Mouse (Mus musculus): ENCODE results near the gene Mndal. TPM values are rescaled to one million over a fixed set of nuclear protein-coding genes. Genes with fewer than 3 reads are reported as not detected.
"Not testable (repeated sequence)": the region's sequence is repeated elsewhere in the genome, so short reads cannot be mapped to it uniquely, and the experiment has no call there.

Gene Mndal
- polyA plus RNA-seq (2015; fragmentation: Nextera tagmentation; extraction: Ambion mirVana) = 4.4 and 7.2 TPM in 2 replicates

GRCm38 (mm10) chr1:173941924-173942779, at the start of gene Mndal, which contains the start of gene Ifi203:
TSS of gene Mndal (minus strand) at chr1:173942491.
TSS of gene Ifi203 (minus strand) at chr1:173942672.
- not testable (repeated sequence) for H3K4me3 ChIP-seq; H3K36me3 ChIP-seq; H3K4me2 ChIP-seq; H3K9ac ChIP-seq; ATAC-seq (replicated peaks; ENCODE audit: insufficient number of reproducible peaks, insufficient read depth, low FRiP score, low read depth); H3K27ac ChIP-seq; H3K27me3 ChIP-seq; H3K9me3 ChIP-seq (replicated peaks); H3K4me1 ChIP-seq (replicated peaks)
- 65% methylated on average over 3 of the region's 3 CpGs for WGBS

GRCm38 (mm10) chr1:173982694-173983305, 40.5 kb upstream of the Mndal start, which contains the start of gene Ifi202b:
TSS of gene Ifi202b (minus strand) at chr1:173982744.
- H3K9ac ChIP-seq; H3K27ac ChIP-seq; H3K9me3 ChIP-seq (replicated peaks); H3K4me2 ChIP-seq; ATAC-seq (replicated peaks; ENCODE audit: insufficient number of reproducible peaks, insufficient read depth, low FRiP score, low read depth); H3K4me3 ChIP-seq; H3K27me3 ChIP-seq; H3K4me1 ChIP-seq (replicated peaks); H3K36me3 ChIP-seq: not testable (repeated sequence)
- WGBS = 77% methylated on average over 6 of the region's 6 CpGs

- H3K36me3 ChIP-seq; H3K9me3 ChIP-seq (replicated peaks); H3K27ac ChIP-seq; H3K4me1 ChIP-seq (replicated peaks); H3K9ac ChIP-seq; H3K4me2 ChIP-seq; H3K27me3 ChIP-seq; H3K4me3 ChIP-seq: not testable (repeated sequence)
- ATAC-seq (replicated peaks; ENCODE audit: insufficient number of reproducible peaks, insufficient read depth, low FRiP score, low read depth) = 0 out of 2 replicates have a peak, but pooled peaks have one; percentile 14
- 16% methylated on average over 3 of the region's 3 CpGs for WGBS
Measured at GRCm38 (mm10) chr1:173981038-173981437, 38.7 kb upstream of the Mndal start.

- no peaks in the 10 kb centered on the region for H3K27me3 ChIP-seq
- H3K4me2 ChIP-seq = no peak overlapping the region
- H3K9me3 ChIP-seq (replicated peaks) = no peaks in the 10 kb centered on the region
- H3K27ac ChIP-seq = no peak overlapping the region
- no peak for ATAC-seq (replicated peaks; ENCODE audit: insufficient number of reproducible peaks, insufficient read depth, low FRiP score, low read depth)
- H3K9ac ChIP-seq = no peak overlapping the region
- H3K4me1 ChIP-seq (replicated peaks) = peaks cover 3% of the 10 kb centered on the region; the same call in 1 of the 2 replicates
- no peaks in the 10 kb centered on the region for H3K36me3 ChIP-seq
- no peak overlapping the region for H3K4me3 ChIP-seq
Measured at GRCm38 (mm10) chr1:173977622-173978021, 35.3 kb upstream of the Mndal start.

- H3K4me2 ChIP-seq = no peak overlapping the region
- H3K4me3 ChIP-seq = no peak overlapping the region
- H3K27ac ChIP-seq = no peak overlapping the region
- no peaks in the 10 kb centered on the region for H3K4me1 ChIP-seq (replicated peaks)
- ATAC-seq (replicated peaks; ENCODE audit: insufficient number of reproducible peaks, insufficient read depth, low FRiP score, low read depth) = no peak
- no peaks in the 10 kb centered on the region for H3K9me3 ChIP-seq (replicated peaks)
- H3K9ac ChIP-seq = no peak overlapping the region
- no peaks in the 10 kb centered on the region for H3K27me3 ChIP-seq
- no peaks in the 10 kb centered on the region for H3K36me3 ChIP-seq
Measured at GRCm38 (mm10) chr1:173973111-173973510, 30.8 kb upstream of the Mndal start.

GRCm38 (mm10) chr1:173961491-173961890, 19.2 kb upstream of the Mndal start:
- H3K9ac ChIP-seq, H3K27me3 ChIP-seq: not testable (repeated sequence)
- 63% methylated on average over 1 of the region's 1 CpGs for WGBS

GRCm38 (mm10) chr1:173959998-173960397, 17.7 kb upstream of the Mndal start:
- H3K9ac ChIP-seq; H3K4me2 ChIP-seq; H3K4me1 ChIP-seq (replicated peaks); H3K36me3 ChIP-seq; H3K9me3 ChIP-seq (replicated peaks); H3K27ac ChIP-seq; H3K4me3 ChIP-seq; H3K27me3 ChIP-seq; ATAC-seq (replicated peaks; ENCODE audit: insufficient number of reproducible peaks, insufficient read depth, low FRiP score, low read depth): not testable (repeated sequence)
- 57% methylated on average over 3 of the region's 3 CpGs for WGBS

More at GRCm38 (mm10) chr1:173961491-173961890, 19.2 kb upstream of the Mndal start:
- H3K4me1 ChIP-seq (replicated peaks); ATAC-seq (replicated peaks; ENCODE audit: insufficient number of reproducible peaks, insufficient read depth, low FRiP score, low read depth); H3K27ac ChIP-seq; H3K36me3 ChIP-seq; H3K4me3 ChIP-seq; H3K9me3 ChIP-seq (replicated peaks); H3K4me2 ChIP-seq: not testable (repeated sequence)

GRCm38 (mm10) chr1:173955839-173956527, 13.7 kb upstream of the Mndal start:
- ATAC-seq (replicated peaks; ENCODE audit: insufficient number of reproducible peaks, insufficient read depth, low FRiP score, low read depth); H3K27ac ChIP-seq; H3K4me2 ChIP-seq; H3K36me3 ChIP-seq; H3K4me1 ChIP-seq (replicated peaks); H3K9ac ChIP-seq; H3K4me3 ChIP-seq; H3K9me3 ChIP-seq (replicated peaks); H3K27me3 ChIP-seq: not testable (repeated sequence)
- WGBS = 58% methylated on average over 3 of the region's 3 CpGs

- H3K36me3 ChIP-seq = no peaks in the 10 kb centered on the region
- no peak overlapping the region for H3K4me3 ChIP-seq
- H3K4me2 ChIP-seq = no peak overlapping the region
- no peak overlapping the region for H3K27ac ChIP-seq
- H3K27me3 ChIP-seq = no peaks in the 10 kb centered on the region
- no peaks in the 10 kb centered on the region for H3K9me3 ChIP-seq (replicated peaks)
- no peak overlapping the region for H3K9ac ChIP-seq
- no peak for ATAC-seq (replicated peaks; ENCODE audit: insufficient number of reproducible peaks, insufficient read depth, low FRiP score, low read depth)
- 84% methylated on average over 2 of the region's 2 CpGs for WGBS
- H3K4me1 ChIP-seq (replicated peaks) = no peaks in the 10 kb centered on the region
Measured at GRCm38 (mm10) chr1:173955071-173955796, 12.9 kb upstream of the Mndal start.

GRCm38 (mm10) chr1:173953563-173953962, 11.3 kb upstream of the Mndal start:
- no peaks in the 10 kb centered on the region for H3K27me3 ChIP-seq
- H3K9ac ChIP-seq = no peak overlapping the region
- WGBS = 74% methylated on average over 1 of the region's 1 CpGs
- no peak overlapping the region for H3K27ac ChIP-seq
- H3K4me1 ChIP-seq (replicated peaks) = no peaks in the 10 kb centered on the region
- no peaks in the 10 kb centered on the region for H3K36me3 ChIP-seq
- H3K9me3 ChIP-seq (replicated peaks) = no peaks in the 10 kb centered on the region
- H3K4me2 ChIP-seq = no peak overlapping the region
- ATAC-seq (replicated peaks; ENCODE audit: insufficient number of reproducible peaks, insufficient read depth, low FRiP score, low read depth) = no peak
- no peak overlapping the region for H3K4me3 ChIP-seq

GRCm38 (mm10) chr1:173949044-173949443, 6.8 kb upstream of the Mndal start:
- not testable (repeated sequence) for H3K36me3 ChIP-seq; H3K4me1 ChIP-seq (replicated peaks); H3K9ac ChIP-seq; ATAC-seq (replicated peaks; ENCODE audit: insufficient number of reproducible peaks, insufficient read depth, low FRiP score, low read depth); H3K27ac ChIP-seq; H3K9me3 ChIP-seq (replicated peaks); H3K27me3 ChIP-seq; H3K4me2 ChIP-seq; H3K4me3 ChIP-seq
- 72% methylated on average over 2 of the region's 2 CpGs for WGBS

Data from heart, embryonic 15.5 days (tissue).